Comparison of ENCODE assay signal across 24 mouse cellular contexts in genomic region chr4:85889877-85890598, GRCm38 (mm10).
DNase-seq lines count a peak whose midpoint lies in the region; ATAC-seq and TF ChIP-seq lines count a peak whose summit lies in the region.
"Had no signal": no experiment of that assay in that cellular context is flagged by ENCODE, and none has a peak within 500 bp of the region (broad histone marks: within the 10 kb centered on the region; RNA-seq: fewer than 3 reads in every experiment).

No protein-coding gene starts in this region.

- no peak overlapping the region for H3K27ac ChIP-seq in forebrain, embryonic 13.5 days
- H3K27ac ChIP-seq in forebrain, embryonic 11.5 days (ENCODE audit: low read depth, low read length) = no peak overlapping the region
- no peak overlapping the region for H3K27ac ChIP-seq in hindbrain, postnatal 0 days
- H3K27ac ChIP-seq in hindbrain, embryonic 16.5 days (ENCODE audit: low read depth, low read length) = no peak overlapping the region
- H3K27ac ChIP-seq in midbrain, postnatal 0 days (ENCODE audit: low read depth, low read length) = no peak overlapping the region
- no peak overlapping the region for H3K27ac ChIP-seq in midbrain, embryonic 15.5 days
- H3K27ac ChIP-seq: embryonic facial prominence, embryonic 12.5 days; embryonic facial prominence, embryonic 15.5 days; gastrocnemius, adult 2 months; hindbrain, embryonic 12.5 days; hindbrain, embryonic 15.5 days had no signal

- no peaks in the 10 kb centered on the region for H3K9me3 ChIP-seq in forebrain, embryonic 13.5 days (replicated peaks)
- H3K9me3 ChIP-seq in forebrain, embryonic 11.5 days (ENCODE audit: control insufficient read depth, low read length) = no peaks in the 10 kb centered on the region
- no peaks in the 10 kb centered on the region for H3K9me3 ChIP-seq in hindbrain, postnatal 0 days (ENCODE audit: low read length)
- H3K9me3 ChIP-seq in hindbrain, embryonic 16.5 days (ENCODE audit: control insufficient read depth, low read length) = no peaks in the 10 kb centered on the region
- no peaks in the 10 kb centered on the region for H3K9me3 ChIP-seq in midbrain, postnatal 0 days (ENCODE audit: low read length)
- no peaks in the 10 kb centered on the region for H3K9me3 ChIP-seq in midbrain, embryonic 15.5 days
- H3K9me3 ChIP-seq: embryonic facial prominence, embryonic 12.5 days; embryonic facial prominence, embryonic 15.5 days; hindbrain, embryonic 12.5 days; hindbrain, embryonic 15.5 days had no signal

- H3K4me3 ChIP-seq in forebrain, embryonic 13.5 days = no peak overlapping the region
- no peak overlapping the region for H3K4me3 ChIP-seq in forebrain, embryonic 11.5 days (ENCODE audit: low read depth, low read length)
- no peak overlapping the region for H3K4me3 ChIP-seq in hindbrain, postnatal 0 days (ENCODE audit: low read length)
- no peak overlapping the region for H3K4me3 ChIP-seq in hindbrain, embryonic 16.5 days (ENCODE audit: low read length)
- no peak overlapping the region for H3K4me3 ChIP-seq in midbrain, postnatal 0 days (ENCODE audit: low read depth, low read length)
- H3K4me3 ChIP-seq in midbrain, embryonic 15.5 days = no peak overlapping the region
- H3K4me3 ChIP-seq: embryonic facial prominence, embryonic 12.5 days; embryonic facial prominence, embryonic 15.5 days; gastrocnemius, adult 2 months; hindbrain, embryonic 12.5 days; hindbrain, embryonic 15.5 days had no signal

- H3K27me3 ChIP-seq in forebrain, embryonic 13.5 days = no peaks in the 10 kb centered on the region
- H3K27me3 ChIP-seq in forebrain, embryonic 11.5 days (ENCODE audit: control insufficient read depth, insufficient read depth, low read length) = no peaks in the 10 kb centered on the region
- no peaks in the 10 kb centered on the region for H3K27me3 ChIP-seq in hindbrain, postnatal 0 days (ENCODE audit: insufficient read depth, low read length)
- H3K27me3 ChIP-seq in hindbrain, embryonic 16.5 days (replicated peaks; ENCODE audit: control insufficient read depth, insufficient read depth, low read length) = no peaks in the 10 kb centered on the region
- H3K27me3 ChIP-seq in midbrain, postnatal 0 days (ENCODE audit: insufficient read depth, low read length) = no peaks in the 10 kb centered on the region
- no peaks in the 10 kb centered on the region for H3K27me3 ChIP-seq in midbrain, embryonic 15.5 days (replicated peaks)
- H3K27me3 ChIP-seq: embryonic facial prominence, embryonic 12.5 days; embryonic facial prominence, embryonic 15.5 days; hindbrain, embryonic 12.5 days; hindbrain, embryonic 15.5 days had no signal

- H3K4me1 ChIP-seq in forebrain, embryonic 13.5 days = no peaks in the 10 kb centered on the region
- no peaks in the 10 kb centered on the region for H3K4me1 ChIP-seq in forebrain, embryonic 11.5 days (replicated peaks; ENCODE audit: control insufficient read depth, insufficient read depth, low read length)
- H3K4me1 ChIP-seq in hindbrain, postnatal 0 days (ENCODE audit: insufficient read depth, low read length) = no peaks in the 10 kb centered on the region; the same call in 1 of the 2 replicates
- H3K4me1 ChIP-seq in hindbrain, embryonic 16.5 days (ENCODE audit: control insufficient read depth, insufficient read depth, low read depth, low read length) = no peaks in the 10 kb centered on the region
- no peaks in the 10 kb centered on the region for H3K4me1 ChIP-seq in midbrain, postnatal 0 days (ENCODE audit: insufficient read depth, low read length)
- no peaks in the 10 kb centered on the region for H3K4me1 ChIP-seq in midbrain, embryonic 15.5 days
- H3K4me1 ChIP-seq: embryonic facial prominence, embryonic 12.5 days; embryonic facial prominence, embryonic 15.5 days; hindbrain, embryonic 12.5 days; hindbrain, embryonic 15.5 days had no signal

- H3K36me3 ChIP-seq in forebrain, embryonic 13.5 days (ENCODE audit: poor library complexity, severe bottlenecking) = no peaks in the 10 kb centered on the region
- no peaks in the 10 kb centered on the region for H3K36me3 ChIP-seq in forebrain, embryonic 11.5 days (ENCODE audit: control insufficient read depth, insufficient read depth, low read length)
- no peaks in the 10 kb centered on the region for H3K36me3 ChIP-seq in hindbrain, postnatal 0 days (ENCODE audit: insufficient read depth, low read length)
- no peaks in the 10 kb centered on the region for H3K36me3 ChIP-seq in hindbrain, embryonic 16.5 days (ENCODE audit: control insufficient read depth, insufficient read depth, low read length)
- no peaks in the 10 kb centered on the region for H3K36me3 ChIP-seq in midbrain, postnatal 0 days (ENCODE audit: insufficient read depth, low read length)
- H3K36me3 ChIP-seq in midbrain, embryonic 15.5 days (replicated peaks) = no peaks in the 10 kb centered on the region
- H3K36me3 ChIP-seq: embryonic facial prominence, embryonic 12.5 days; embryonic facial prominence, embryonic 15.5 days; hindbrain, embryonic 12.5 days; hindbrain, embryonic 15.5 days had no signal

- DNase-seq in forebrain, embryonic 11.5 days (ENCODE audit: low spot score) = no peak
- peak; percentile 10 for DNase-seq in hindbrain, postnatal 0 days (ENCODE audit: low spot score)
- peak; percentile 5 for DNase-seq in midbrain, postnatal 0 days (ENCODE audit: low spot score)
- DNase-seq: adrenal gland, adult 8-10 months; adrenal gland, postnatal 25 days; cerebellum, adult 11 months; cerebellum, adult 2 months; cerebellum, adult 9-11 months; cerebellum, postnatal 25 days; gastrocnemius, adult 2 months; gastrocnemius, postnatal 14 days; heart, adult 11 months had no signal

- H3K4me2 ChIP-seq in forebrain, embryonic 13.5 days = no peak overlapping the region
- H3K4me2 ChIP-seq in forebrain, embryonic 11.5 days (ENCODE audit: low read depth, low read length, severe bottlenecking) = no peak overlapping the region
- H3K4me2 ChIP-seq in hindbrain, postnatal 0 days (ENCODE audit: low read depth, low read length) = no peak overlapping the region
- no peak overlapping the region for H3K4me2 ChIP-seq in hindbrain, embryonic 16.5 days (ENCODE audit: low read length)
- H3K4me2 ChIP-seq in midbrain, postnatal 0 days (ENCODE audit: low read depth, low read length, poor library complexity, severe bottlenecking) = no peak overlapping the region
- H3K4me2 ChIP-seq in midbrain, embryonic 15.5 days = no peak overlapping the region
- H3K4me2 ChIP-seq: embryonic facial prominence, embryonic 12.5 days; embryonic facial prominence, embryonic 15.5 days; heart, embryonic 11.5 days; hindbrain, embryonic 12.5 days; hindbrain, embryonic 15.5 days had no signal

- WGBS in forebrain, embryonic 13.5 days = 70% methylated on average over 2 of the region's 2 CpGs
- WGBS in forebrain, embryonic 11.5 days = 83% methylated on average over 2 of the region's 2 CpGs
- 69% methylated on average over 2 of the region's 2 CpGs for WGBS in hindbrain, postnatal 0 days
- 67% methylated on average over 2 of the region's 2 CpGs for WGBS in hindbrain, embryonic 16.5 days
- 75% methylated on average over 2 of the region's 2 CpGs for WGBS in midbrain, postnatal 0 days
- 76% methylated on average over 2 of the region's 2 CpGs for WGBS in midbrain, embryonic 15.5 days

- H3K9ac ChIP-seq in forebrain, embryonic 13.5 days = no peak overlapping the region
- no peak overlapping the region for H3K9ac ChIP-seq in forebrain, embryonic 11.5 days (ENCODE audit: low read length)
- no peak overlapping the region for H3K9ac ChIP-seq in hindbrain, postnatal 0 days (replicated peaks; ENCODE audit: low read length)
- no peak overlapping the region for H3K9ac ChIP-seq in hindbrain, embryonic 16.5 days (ENCODE audit: low read depth, low read length)
- no peak overlapping the region for H3K9ac ChIP-seq in midbrain, postnatal 0 days (replicated peaks; ENCODE audit: low read length, poor library complexity, severe bottlenecking)
- H3K9ac ChIP-seq in midbrain, embryonic 15.5 days = no peak overlapping the region
- H3K9ac ChIP-seq: embryonic facial prominence, embryonic 12.5 days; embryonic facial prominence, embryonic 15.5 days; hindbrain, embryonic 12.5 days; hindbrain, embryonic 15.5 days had no signal

- peak; percentile 78; the same call in 1 of the 2 replicates for ATAC-seq in forebrain, embryonic 13.5 days
- ATAC-seq in forebrain, embryonic 11.5 days (replicated peaks; ENCODE audit: low FRiP score) = no peak
- no peak for ATAC-seq in hindbrain, postnatal 0 days
- ATAC-seq in hindbrain, embryonic 16.5 days = no peak
- no peak for ATAC-seq in midbrain, postnatal 0 days (ENCODE audit: low FRiP score)
- no peak for ATAC-seq in midbrain, embryonic 15.5 days (replicated peaks)
- ATAC-seq in frontal cortex, adult (ENCODE audit: low TSS enrichment) = no peak
- ATAC-seq: activated CD4-positive, CD25-positive, alpha-beta regulatory T cell, adult 4 months; inflammation-experienced regulatory T-cells, adult 6 months; intestine, embryonic 16.5 days had no signal

- TF ChIP-seq CTCF in hindbrain, postnatal 0 days (IDR thresholded peaks at IDR 0.05; ENCODE audit: low read depth) = no peak
- TF ChIP-seq CTCF in midbrain, postnatal 0 days (IDR thresholded peaks at IDR 0.05) = no peak
